Mouse (Mus musculus): ENCODE data around the gene Lgsn. TPM values are rescaled to one million over a fixed set of nuclear protein-coding genes. Genes with fewer than 3 reads are reported as not detected.

Lgsn gene
- polyA plus RNA-seq, 1 experiment from 2014 or later = not detected

DNA sequence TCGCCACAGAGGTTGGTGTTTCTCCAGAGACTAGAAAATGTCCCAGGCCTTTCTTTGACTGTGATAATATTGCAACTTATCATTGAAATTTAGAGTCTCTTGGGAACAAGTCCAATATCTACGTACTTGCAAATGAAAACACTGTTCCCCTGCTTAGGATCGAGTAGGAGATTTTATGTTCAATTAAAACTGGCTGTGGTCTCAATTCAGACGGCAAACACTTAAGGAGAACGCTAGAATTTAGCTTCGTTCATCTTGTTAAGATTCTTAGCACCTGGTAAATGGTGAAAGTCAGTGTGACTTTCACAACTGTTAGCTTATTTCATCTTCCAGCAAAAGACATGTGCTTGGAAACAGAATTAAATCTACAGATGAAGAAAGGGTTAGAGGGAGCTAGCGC is 29.1 kb downstream of the Lgsn start:
- no peaks in the 10 kb centered on the region for H3K36me3 ChIP-seq (ENCODE audit: control insufficient read depth, insufficient read depth)
- no peak overlapping the region for H3K9ac ChIP-seq (replicated peaks; ENCODE audit: low read depth, low read length)
- H3K4me2 ChIP-seq (ENCODE audit: low read length) = no peak overlapping the region
- no peaks in the 10 kb centered on the region for H3K9me3 ChIP-seq (ENCODE audit: control insufficient read depth, low read length)
- peak overlapping the region; percentile 58 for H3K27ac ChIP-seq (ENCODE audit: low read length)
- no peak overlapping the region for H3K4me3 ChIP-seq (replicated peaks; ENCODE audit: low read length)
- H3K27me3 ChIP-seq (replicated peaks; ENCODE audit: control insufficient read depth, insufficient read depth, low read length) = no peaks in the 10 kb centered on the region
- WGBS = 41% methylated on average over 7 of the region's 7 CpGs
- peak; percentile 68 for ATAC-seq
- peaks cover 4% of the 10 kb centered on the region; the same call in 1 of the 2 replicates for H3K4me1 ChIP-seq (replicated peaks; ENCODE audit: control insufficient read depth, insufficient read depth, low read length)

DNA sequence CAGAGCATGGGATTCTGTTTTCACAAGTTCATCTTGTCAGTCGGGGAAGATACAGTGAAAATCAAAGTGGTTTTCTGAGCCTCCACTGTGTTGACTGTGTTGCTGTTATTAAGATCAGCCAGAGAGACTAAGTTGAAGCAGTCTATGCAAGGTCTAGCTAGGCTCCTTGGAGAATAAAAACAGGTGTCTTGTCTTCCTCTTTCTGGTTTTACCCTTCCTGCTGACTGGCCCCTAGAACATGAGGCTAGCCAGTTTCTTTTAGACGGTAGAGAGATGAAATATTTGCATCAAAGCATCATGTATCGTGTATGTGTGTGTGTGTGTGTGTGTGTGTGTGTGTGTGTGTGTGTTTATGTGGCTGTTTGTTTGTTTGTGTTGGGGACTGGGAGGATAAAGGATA is 29.6 kb downstream of the Lgsn start:
- no peak overlapping the region for H3K4me2 ChIP-seq (ENCODE audit: low read length)
- H3K9me3 ChIP-seq (ENCODE audit: control insufficient read depth, low read length) = no peaks in the 10 kb centered on the region
- peak; percentile 49; the same call in 1 of the 2 replicates for ATAC-seq
- H3K27ac ChIP-seq (ENCODE audit: low read length) = 0 out of 2 replicates have a peak overlapping the region, but pooled peaks have one; percentile 9
- H3K4me3 ChIP-seq (replicated peaks; ENCODE audit: low read length) = no peak overlapping the region
- H3K27me3 ChIP-seq (replicated peaks; ENCODE audit: control insufficient read depth, insufficient read depth, low read length) = no peaks in the 10 kb centered on the region
- H3K9ac ChIP-seq (replicated peaks; ENCODE audit: low read depth, low read length) = no peak overlapping the region
- no peaks in the 10 kb centered on the region for H3K36me3 ChIP-seq (ENCODE audit: control insufficient read depth, insufficient read depth)
- peaks cover 4% of the 10 kb centered on the region; the same call in 1 of the 2 replicates for H3K4me1 ChIP-seq (replicated peaks; ENCODE audit: control insufficient read depth, insufficient read depth, low read length)
- WGBS = 46% methylated on average over 3 of the region's 3 CpGs

DNA sequence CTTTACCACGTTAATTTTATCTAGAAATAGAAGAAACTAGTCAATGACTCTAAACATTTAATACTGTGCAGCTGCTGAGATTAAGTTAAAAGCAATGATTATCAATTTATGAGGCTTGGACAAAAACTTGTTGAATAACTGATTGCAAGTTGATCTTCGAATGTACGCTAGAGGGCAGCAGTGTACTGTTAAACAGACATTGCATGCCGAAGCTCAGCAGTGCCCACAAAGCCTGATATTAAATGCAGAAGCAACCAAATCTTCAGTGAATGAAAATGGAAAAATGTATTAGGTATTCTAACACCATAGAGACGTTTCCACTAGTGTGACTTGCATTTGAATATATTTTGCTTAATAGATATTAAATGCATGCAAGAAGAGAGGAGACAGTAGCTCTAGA is 33.9 kb downstream of the Lgsn start:
- H3K9me3 ChIP-seq (ENCODE audit: control insufficient read depth, low read length) = no peaks in the 10 kb centered on the region
- no peak overlapping the region for H3K4me2 ChIP-seq (ENCODE audit: low read length)
- H3K27ac ChIP-seq (ENCODE audit: low read length) = no peak overlapping the region
- no peaks in the 10 kb centered on the region for H3K27me3 ChIP-seq (replicated peaks; ENCODE audit: control insufficient read depth, insufficient read depth, low read length)
- ATAC-seq = peak; percentile 86
- no peaks in the 10 kb centered on the region for H3K36me3 ChIP-seq (ENCODE audit: control insufficient read depth, insufficient read depth)
- no peak overlapping the region for H3K4me3 ChIP-seq (replicated peaks; ENCODE audit: low read length)
- under 1% methylated on average over 5 of the region's 5 CpGs for WGBS
- no peak overlapping the region for H3K9ac ChIP-seq (replicated peaks; ENCODE audit: low read depth, low read length)
- H3K4me1 ChIP-seq (replicated peaks; ENCODE audit: control insufficient read depth, insufficient read depth, low read length) = peaks cover under 1% of the 10 kb centered on the region; the same call in 1 of the 2 replicates

DNA sequence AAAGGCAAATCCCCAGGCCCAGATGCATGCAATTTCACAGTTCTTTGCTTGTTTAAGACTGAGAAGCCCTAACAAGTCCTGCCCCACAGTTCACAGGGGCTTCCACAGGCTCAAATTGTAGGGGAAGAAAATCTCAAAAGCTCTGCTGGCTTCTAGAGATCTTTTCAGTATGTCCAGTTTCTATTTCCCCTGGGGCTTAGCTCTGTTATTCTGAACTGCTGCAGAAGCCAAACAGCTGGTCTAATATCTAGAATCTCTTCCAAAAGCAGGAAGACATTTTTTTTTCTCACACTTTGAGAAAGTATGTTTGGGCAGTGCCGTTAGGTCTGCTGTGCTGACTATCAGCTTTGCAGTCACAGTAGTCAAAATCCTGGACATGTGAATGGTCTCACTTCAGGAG is 38.6 kb downstream of the Lgsn start:
- no peak overlapping the region for H3K4me2 ChIP-seq (ENCODE audit: low read length)
- ATAC-seq = no peak
- WGBS = 84% methylated on average over 1 of the region's 1 CpGs

DNA sequence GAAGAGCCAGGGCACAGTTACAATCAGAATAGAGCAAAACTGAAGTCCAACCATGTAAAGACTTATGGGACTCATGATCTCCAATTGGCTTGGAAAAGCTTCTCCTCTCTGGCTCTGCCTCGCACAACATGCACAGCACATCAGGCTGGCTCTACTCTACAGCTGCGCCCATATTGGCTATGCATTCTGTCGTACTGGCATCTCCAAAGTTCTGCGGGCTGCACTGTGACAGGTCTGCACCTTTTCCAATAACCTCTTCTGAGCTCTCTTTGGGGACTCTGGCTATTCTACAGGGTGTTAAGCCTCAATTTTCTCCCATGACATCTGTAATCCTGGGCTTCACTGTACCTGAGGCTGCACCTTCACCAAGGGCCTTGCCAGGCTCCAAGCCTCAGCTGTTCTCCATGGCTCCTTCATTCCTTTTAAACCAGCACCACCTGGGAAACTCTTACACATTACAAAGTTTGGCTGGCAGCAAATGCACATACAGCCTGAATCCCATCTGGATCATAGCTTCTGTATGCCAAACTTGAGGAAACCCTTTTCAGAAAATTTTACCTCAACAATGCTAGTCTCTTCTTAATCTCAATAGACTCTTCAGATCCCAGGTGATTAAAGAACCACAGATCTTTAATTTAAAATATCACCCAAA is 44.5 kb downstream of the Lgsn start:
- H3K4me2 ChIP-seq (ENCODE audit: low read length) = no peak overlapping the region
- H3K4me1 ChIP-seq (replicated peaks; ENCODE audit: control insufficient read depth, insufficient read depth, low read length) = no peaks in the 10 kb centered on the region
- no peaks in the 10 kb centered on the region for H3K36me3 ChIP-seq (ENCODE audit: control insufficient read depth, insufficient read depth)
- ATAC-seq = no peak
- H3K9me3 ChIP-seq (ENCODE audit: control insufficient read depth, low read length) = no peaks in the 10 kb centered on the region
- no peak overlapping the region for H3K4me3 ChIP-seq (replicated peaks; ENCODE audit: low read length)
- H3K27ac ChIP-seq (ENCODE audit: low read length) = no peak overlapping the region
- 91% methylated on average over 4 of the region's 4 CpGs for WGBS
- H3K9ac ChIP-seq (replicated peaks; ENCODE audit: low read depth, low read length) = no peak overlapping the region
- no peaks in the 10 kb centered on the region for H3K27me3 ChIP-seq (replicated peaks; ENCODE audit: control insufficient read depth, insufficient read depth, low read length)

More for the DNA sequence above, 38.6 kb downstream of the Lgsn start:
- Histone ChIP-seq H3K9me3 (ENCODE audit: control insufficient read depth, low read length) (no peaks in the 10 kb centered on the region), H3K27ac (ENCODE audit: low read length) (no peak overlapping the region), H3K27me3 (replicated peaks; ENCODE audit: control insufficient read depth, insufficient read depth, low read length) (no peaks in the 10 kb centered on the region), H3K4me1 (replicated peaks; ENCODE audit: control insufficient read depth, insufficient read depth, low read length) (no peaks in the 10 kb centered on the region), H3K36me3 (ENCODE audit: control insufficient read depth, insufficient read depth) (no peaks in the 10 kb centered on the region), H3K4me3 (replicated peaks; ENCODE audit: low read length) (no peak overlapping the region), H3K9ac (replicated peaks; ENCODE audit: low read depth, low read length) (no peak overlapping the region)

DNA sequence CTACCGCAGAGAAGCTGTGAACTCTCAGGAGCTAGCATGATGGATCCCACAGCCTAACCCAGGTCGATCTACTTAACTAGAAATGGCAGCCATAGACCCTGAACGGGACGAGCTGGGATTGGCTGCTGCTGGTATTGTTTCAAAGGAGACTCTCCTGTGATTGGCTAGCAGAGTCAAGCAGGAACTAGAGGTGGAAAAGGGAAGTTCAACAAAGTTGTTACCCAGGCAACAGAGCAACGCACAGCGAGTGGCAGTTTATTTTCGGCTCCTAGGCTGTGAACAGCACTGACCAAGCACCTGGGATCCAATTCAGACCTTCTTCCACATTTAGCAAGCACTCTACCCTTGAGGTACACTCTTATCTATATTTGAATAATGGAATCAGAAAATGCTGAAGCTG is 46.4 kb downstream of the Lgsn start, which contains the start of the genes 4931428L18Rik and Pih1d3:
TSS of gene 4931428L18Rik (minus strand) at position 121 of the 400 bp plus-strand sequence.
TSS of gene Pih1d3 (plus strand) at position 275 of the 400 bp plus-strand sequence.
- 91% methylated on average over 7 of the region's 7 CpGs for WGBS
- Histone ChIP-seq H3K4me3 (replicated peaks; ENCODE audit: low read length) (no peak within 1 kb of the TSS), H3K36me3 (ENCODE audit: control insufficient read depth, insufficient read depth) (no peaks in the 10 kb centered on the region), H3K9ac (replicated peaks; ENCODE audit: low read depth, low read length) (no peak within 1 kb of the TSS), H3K4me1 (replicated peaks; ENCODE audit: control insufficient read depth, insufficient read depth, low read length) (no peaks in the 10 kb centered on the region), H3K9me3 (ENCODE audit: control insufficient read depth, low read length) (no peaks in the 10 kb centered on the region), H3K27me3 (replicated peaks; ENCODE audit: control insufficient read depth, insufficient read depth, low read length) (no peaks in the 10 kb centered on the region), H3K27ac (ENCODE audit: low read length) (no peak within 1 kb of the TSS), H3K4me2 (ENCODE audit: low read length) (no peak within 1 kb of the TSS)
- no peak for ATAC-seq

DNA sequence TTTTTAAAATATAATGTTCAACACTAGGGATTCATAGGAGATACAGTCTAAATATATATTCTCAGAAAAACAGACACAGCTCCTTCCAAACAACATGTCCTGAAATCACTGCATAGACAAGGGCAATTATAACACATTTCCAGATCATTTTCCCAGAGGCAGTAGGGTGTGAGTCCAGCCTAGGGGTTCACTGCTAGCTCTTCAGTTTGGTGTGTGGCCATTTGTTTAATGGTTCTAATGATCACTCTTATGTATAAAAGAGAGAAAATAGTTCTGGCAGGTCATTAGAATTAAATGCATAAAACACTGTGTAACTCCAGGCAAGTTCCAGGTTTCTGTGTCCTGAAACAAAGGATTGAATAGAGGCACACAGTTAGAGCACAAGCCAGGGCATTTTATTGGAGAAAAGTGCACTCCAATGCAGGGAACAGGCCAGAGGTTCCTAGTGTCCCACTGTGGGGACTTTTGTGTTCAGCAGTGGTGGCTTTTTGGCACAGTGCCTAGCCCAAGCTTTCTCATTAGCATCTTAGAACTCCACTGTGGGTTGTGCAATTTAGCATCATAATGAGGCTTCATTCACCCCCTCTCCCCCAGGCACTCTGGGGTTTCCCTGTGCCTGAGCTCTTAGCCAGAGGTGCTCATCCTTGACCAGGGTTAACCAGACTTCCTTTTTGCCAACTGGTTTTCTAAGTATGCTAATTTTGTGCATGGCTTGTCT is 57.3 kb downstream of the Lgsn start:
- Histone ChIP-seq H3K36me3 (ENCODE audit: control insufficient read depth, insufficient read depth) (no peaks in the 10 kb centered on the region), H3K27me3 (replicated peaks; ENCODE audit: control insufficient read depth, insufficient read depth, low read length) (peaks cover 2% of the 10 kb centered on the region; the same call in 1 of the 2 replicates), H3K9me3 (ENCODE audit: control insufficient read depth, low read length) (no peaks in the 10 kb centered on the region), H3K4me3 (replicated peaks; ENCODE audit: low read length) (no peak overlapping the region), H3K4me1 (replicated peaks; ENCODE audit: control insufficient read depth, insufficient read depth, low read length) (peaks cover 2% of the 10 kb centered on the region; the same call in 1 of the 2 replicates), H3K9ac (replicated peaks; ENCODE audit: low read depth, low read length) (no peak overlapping the region), H3K27ac (ENCODE audit: low read length) (no peak overlapping the region), H3K4me2 (ENCODE audit: low read length) (no peak overlapping the region)
- ATAC-seq = peak; percentile 96

Other genes starting within 250 kb of the Lgsn start
- not detected in 2 replicates for gene AC153137.1, start 198.4 kb upstream of the Lgsn start, polyA plus RNA-seq (2015; fragmentation: Nextera tagmentation; extraction: Ambion mirVana)
- gene 4931428L18Rik, start 46.3 kb downstream of the Lgsn start, polyA plus RNA-seq (2015; fragmentation: Nextera tagmentation; extraction: Ambion mirVana) = not detected in 2 replicates
- not detected in 2 replicates for gene Pih1d3, start 46.4 kb downstream of the Lgsn start, polyA plus RNA-seq (2015; fragmentation: Nextera tagmentation; extraction: Ambion mirVana)

Data from forebrain, embryonic 16.5 days (tissue).